Mouse (Mus musculus) stomach, embryonic 14.5 days (tissue): ENCODE data around the gene Nfib. TPM values are rescaled to one million over a fixed set of nuclear protein-coding genes. Genes with fewer than 3 reads are reported as not detected.

Experiments used
- ATAC-seq: fragments of 200-750 bp; cut with Nextera tagmentation; 2 replicates; pipeline ENCODE4 v1.8.0; 2017; ENCODE audit warnings: low read depth, moderate TSS enrichment; ENCODE audit not compliant: insufficient number of reproducible peaks, insufficient read depth, low FRiP score
- H3K27ac ChIP-seq: fragments of 300-500 bp; sonication (generic); 2 replicates; pipeline ENCODE4 v1.5.1; 2014; ENCODE audit warnings: mild to moderate bottlenecking, low read length, moderate library complexity, mixed read lengths
- H3K27me3 ChIP-seq: fragments of 300-500 bp; sonication (generic); 2 replicates; pipeline ENCODE4 v1.6.1; 2014; ENCODE audit warnings: low read length, control low read depth, mixed read lengths; ENCODE audit not compliant: control insufficient read depth, insufficient read depth
- H3K36me3 ChIP-seq: fragments of 300-500 bp; sonication (generic); 2 replicates; pipeline ENCODE4 v1.6.1; 2014; ENCODE audit warnings: mild to moderate bottlenecking, control low read depth, low read length, moderate library complexity, mixed read lengths; ENCODE audit not compliant: control insufficient read depth, insufficient read depth
- H3K4me1 ChIP-seq: fragments of 300-500 bp; sonication (generic); 2 replicates; pipeline ENCODE4 v1.6.1; 2014; ENCODE audit warnings: low read length, control low read depth, mixed read lengths; ENCODE audit not compliant: control insufficient read depth, insufficient read depth
- H3K4me2 ChIP-seq: fragments of 300-500 bp; sonication (generic); replicated peaks from 2 replicates; pipeline ENCODE4 v1.6.1; 2014; ENCODE audit warnings: low read depth, low read length, control low read depth
- H3K4me3 ChIP-seq: fragments of 300-500 bp; sonication (generic); 2 replicates; pipeline ENCODE4 v1.5.1; 2014; ENCODE audit warnings: low read depth, low read length, control low read depth
- H3K9ac ChIP-seq: fragments of 300-500 bp; sonication (generic); replicated peaks from 2 replicates; pipeline ENCODE4 v1.6.1; 2014; ENCODE audit warnings: low read depth, mild to moderate bottlenecking, control low read depth, low read length, moderate library complexity, mixed read lengths
- H3K9me3 ChIP-seq: fragments of 300-500 bp; sonication (generic); 2 replicates; pipeline ENCODE4 v1.6.1; 2016; ENCODE audit warnings: low read depth, low read length, control low read depth; ENCODE audit not compliant: control insufficient read depth
- WGBS: fragments of 180-500 bp; shearing (Covaris S2); extraction: QIAGEN DNeasy Blood & Tissue Kit; methylation state at CpG from one replicate; pipeline ENCODE4 v1.1.7; 2014; 5-methylcytosine and 5-hydroxymethylcytosine counted together
- polyA plus RNA-seq: library from polyadenylated mRNA; unstranded; fragments of >200 nt; fragmentation: Nextera tagmentation; extraction: Ambion mirVana; gene quantifications from 2 replicates; pipeline ENCODE4 v1.2.1, GENCODE M21; 2014

Gene Nfib
- polyA plus RNA-seq, 1 experiment from 2014 or later, result 94.5 TPM

- Histone ChIP-seq H3K27ac (no peak overlapping the region), H3K9ac (no peak overlapping the region), H3K27me3 (no peaks in the 10 kb centered on the region), H3K4me1 (peaks cover 16% of the 10 kb centered on the region), H3K9me3 (no peaks in the 10 kb centered on the region), H3K36me3 (no peaks in the 10 kb centered on the region), H3K4me3 (no peak overlapping the region), H3K4me2 (no peak overlapping the region)
- ATAC-seq, result no peak
Measured at GRCm38 (mm10) chr4:82380578-82380977, 325.0 kb downstream of the Nfib start.

GRCm38 (mm10) chr4:82378050-82378449 is 327.5 kb downstream of the Nfib start:
- Histone ChIP-seq H3K4me3 (no peak overlapping the region), H3K9ac (no peak overlapping the region), H3K27ac (no peak overlapping the region), H3K36me3 (no peaks in the 10 kb centered on the region; the same call in 1 of the 2 replicates), H3K27me3 (no peaks in the 10 kb centered on the region), H3K4me1 (0 out of 2 replicates have a peak, but pooled peaks cover 3% of the 10 kb centered on the region), H3K4me2 (no peak overlapping the region), H3K9me3 (no peaks in the 10 kb centered on the region)
- ATAC-seq, result no peak
- WGBS, result 97% methylated on average over 3 of the region's 3 CpGs

- no peak overlapping the region for H3K9ac ChIP-seq
- H3K27me3 ChIP-seq, result no peaks in the 10 kb centered on the region
- no peak overlapping the region for H3K4me3 ChIP-seq
- H3K36me3 ChIP-seq, result no peaks in the 10 kb centered on the region; the same call in 1 of the 2 replicates
- H3K27ac ChIP-seq, result no peak overlapping the region
- no peak overlapping the region for H3K4me2 ChIP-seq
- no peaks in the 10 kb centered on the region for H3K9me3 ChIP-seq
- WGBS, result 94% methylated on average over 3 of the region's 3 CpGs
- H3K4me1 ChIP-seq, result 0 out of 2 replicates have a peak, but pooled peaks cover 3% of the 10 kb centered on the region
- no peak for ATAC-seq
Measured at GRCm38 (mm10) chr4:82377621-82378020, 327.9 kb downstream of the Nfib start.

- Histone ChIP-seq H3K4me3 (no peak overlapping the region), H3K4me2 (no peak overlapping the region), H3K27me3 (no peaks in the 10 kb centered on the region), H3K27ac (no peak overlapping the region), H3K9me3 (no peaks in the 10 kb centered on the region), H3K36me3 (no peaks in the 10 kb centered on the region; the same call in 1 of the 2 replicates), H3K4me1 (no peaks in the 10 kb centered on the region), H3K9ac (no peak overlapping the region)
- WGBS, result 82% methylated on average over 5 of the region's 5 CpGs
- no peak for ATAC-seq
Measured at GRCm38 (mm10) chr4:82374560-82374959, 331.0 kb downstream of the Nfib start.

GRCm38 (mm10) chr4:82372217-82372616 is 333.3 kb downstream of the Nfib start:
- Histone ChIP-seq H3K4me2 (no peak overlapping the region), H3K36me3 (no peaks in the 10 kb centered on the region; the same call in 1 of the 2 replicates), H3K4me3 (no peak overlapping the region), H3K27me3 (no peaks in the 10 kb centered on the region), H3K4me1 (no peaks in the 10 kb centered on the region), H3K9me3 (no peaks in the 10 kb centered on the region), H3K9ac (no peak overlapping the region), H3K27ac (peak overlapping the region; percentile 48; the same call in 1 of the 2 replicates)
- ATAC-seq, result no peak
- WGBS, result 70% methylated on average over 4 of the region's 4 CpGs

DNA sequence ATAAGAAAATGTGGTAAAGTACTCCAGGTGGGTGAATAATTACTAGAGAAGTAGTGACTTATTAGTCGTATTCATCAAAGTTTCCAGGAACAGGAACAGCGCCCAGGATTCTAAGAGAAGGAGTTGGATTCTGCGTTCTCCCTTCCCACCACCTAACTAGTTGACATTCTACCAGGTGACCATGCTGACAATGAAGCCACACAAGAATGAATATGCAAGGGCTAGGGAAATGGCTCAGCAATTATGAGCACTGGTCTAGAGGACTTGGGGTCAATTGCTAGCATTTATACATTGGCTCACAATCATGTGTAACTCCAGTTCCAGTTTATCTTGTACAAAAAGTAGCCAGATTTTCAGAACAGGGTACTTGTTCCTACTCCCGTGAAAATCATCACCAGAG is 334.1 kb downstream of the Nfib start:
- H3K4me1 ChIP-seq, result no peaks in the 10 kb centered on the region
- 91% methylated on average over 4 of the region's 4 CpGs for WGBS

GRCm38 (mm10) chr4:82369011-82369776 is 336.4 kb downstream of the Nfib start:
- Histone ChIP-seq H3K27me3 (no peaks in the 10 kb centered on the region), H3K4me1 (no peaks in the 10 kb centered on the region), H3K9me3 (no peaks in the 10 kb centered on the region), H3K36me3 (no peaks in the 10 kb centered on the region; the same call in 1 of the 2 replicates), H3K27ac (no peak overlapping the region), H3K4me3 (no peak overlapping the region), H3K4me2 (no peak overlapping the region), H3K9ac (no peak overlapping the region)
- no peak for ATAC-seq
- 85% methylated on average over 6 of the region's 6 CpGs for WGBS

More for the DNA sequence above, 334.1 kb downstream of the Nfib start:
- Histone ChIP-seq H3K4me3 (no peak overlapping the region), H3K9ac (no peak overlapping the region), H3K36me3 (no peaks in the 10 kb centered on the region; the same call in 1 of the 2 replicates), H3K4me2 (no peak overlapping the region), H3K27ac (no peak overlapping the region), H3K27me3 (no peaks in the 10 kb centered on the region), H3K9me3 (no peaks in the 10 kb centered on the region)
- no peak for ATAC-seq

DNA sequence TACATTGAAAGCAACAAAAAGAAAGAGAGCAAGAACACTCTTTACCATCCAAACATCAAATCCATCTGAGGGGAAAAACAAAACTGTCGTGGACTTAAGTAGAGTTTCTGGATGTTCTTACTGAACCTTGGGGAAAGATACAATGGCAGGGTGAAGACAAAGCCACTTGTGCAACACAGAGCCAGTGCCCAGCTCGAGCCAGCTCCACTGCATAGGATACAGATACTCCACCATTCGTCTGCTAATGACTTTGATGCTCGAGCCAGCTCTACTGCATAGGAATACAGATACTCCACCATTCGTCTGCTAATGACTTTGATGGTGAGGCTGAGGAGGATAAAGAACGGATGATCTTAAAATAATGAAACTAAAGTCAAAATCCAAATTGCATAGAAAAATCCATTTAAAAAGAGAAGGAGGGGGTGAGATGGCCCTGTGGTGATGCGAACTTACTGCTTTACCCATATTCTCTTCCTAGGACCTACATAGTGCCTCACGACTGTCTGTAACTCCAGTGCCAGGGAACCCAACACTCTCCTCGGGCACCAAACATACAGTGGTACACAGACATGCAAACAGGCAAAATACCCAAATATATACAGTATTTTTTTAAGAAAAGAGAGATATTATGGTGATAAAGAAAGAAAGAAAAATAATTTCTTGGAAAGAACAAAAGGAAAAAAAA is 337.3 kb downstream of the Nfib start:
- H3K4me1 ChIP-seq, result 0 out of 2 replicates have a peak, but pooled peaks cover 4% of the 10 kb centered on the region
- no peak overlapping the region for H3K27ac ChIP-seq
- H3K9me3 ChIP-seq, result no peaks in the 10 kb centered on the region
- H3K27me3 ChIP-seq, result no peaks in the 10 kb centered on the region
- 79% methylated on average over 9 of the region's 9 CpGs for WGBS
- no peak overlapping the region for H3K4me3 ChIP-seq
- H3K36me3 ChIP-seq, result no peaks in the 10 kb centered on the region; the same call in 1 of the 2 replicates
- no peak overlapping the region for H3K4me2 ChIP-seq
- no peak overlapping the region for H3K9ac ChIP-seq
- no peak for ATAC-seq
